Mouse (Mus musculus) cerebellum, postnatal 14 days (tissue): ENCODE data around the gene Entpd2.
A peak's percentile ranks its signal among the peaks of the same experiment; 100 is the strongest.
"Not testable (repeated sequence)": the region's sequence is repeated elsewhere in the genome, so short reads cannot be mapped to it uniquely, and the experiment has no call there.

Experiments used
- DNase-seq, 2 experiments: peaks; one replicate each; pipeline ENCODE4 v3.0.0; 2021; ENCODE audit warnings: mixed read lengths in 2 of 2

Gene Entpd2

GRCm38 (mm10) chr2:25394281-25395221 is 1.1 kb upstream of the Entpd2 start:
- peak; percentile 62 to 67 for DNase-seq

- peak; percentile 87 to 88 for DNase-seq
Measured at GRCm38 (mm10) chr2:25396597-25396983, 916 bp downstream of the Entpd2 start.

GRCm38 (mm10) chr2:25397010-25397409 is 1.3 kb downstream of the Entpd2 start:
- peak; percentile 46 to 53 for DNase-seq

- no peak for DNase-seq
Measured at GRCm38 (mm10) chr2:25398065-25398464, 2.4 kb downstream of the Entpd2 start.

- DNase-seq, result no peak
Measured at GRCm38 (mm10) chr2:25399051-25399450, 3.4 kb downstream of the Entpd2 start, which contains the start of gene Npdc1. Npdc1 (plus strand) TSS chr2:25399351.

GRCm38 (mm10) chr2:25400291-25400690 is 4.6 kb downstream of the Entpd2 start:
- DNase-seq, result no peak

- peak; percentile 77 to 80 for DNase-seq
Measured at GRCm38 (mm10) chr2:25400764-25401163, 5.1 kb downstream of the Entpd2 start.

GRCm38 (mm10) chr2:25402377-25402971 is 6.8 kb downstream of the Entpd2 start:
- peak; percentile 87 to 96 for DNase-seq

GRCm38 (mm10) chr2:25402972-25403601 is 7.4 kb downstream of the Entpd2 start:
- peak; percentile 91 to 94 for DNase-seq

- no peak for DNase-seq
Measured at GRCm38 (mm10) chr2:25403994-25404393, 8.3 kb downstream of the Entpd2 start.

- no peak for DNase-seq
Measured at GRCm38 (mm10) chr2:25408908-25409307, 13.2 kb downstream of the Entpd2 start.

- DNase-seq, result not testable (repeated sequence)
Measured at GRCm38 (mm10) chr2:25413436-25413835, 17.8 kb downstream of the Entpd2 start.

GRCm38 (mm10) chr2:25417426-25417825 is 21.8 kb downstream of the Entpd2 start:
- peak; percentile 34 to 52 for DNase-seq

- peak; percentile 80 to 82 for DNase-seq
Measured at GRCm38 (mm10) chr2:25421896-25422295, 26.2 kb downstream of the Entpd2 start.

GRCm38 (mm10) chr2:25422587-25423410 is 27.1 kb downstream of the Entpd2 start, which contains the start of gene Fut7:
Fut7 (plus strand) TSS chr2:25423267.
- DNase-seq, result no peak

GRCm38 (mm10) chr2:25423626-25424025 is 28.0 kb downstream of the Entpd2 start:
- DNase-seq, result peak; percentile 57 to 65

GRCm38 (mm10) chr2:25425481-25425880 is 29.8 kb downstream of the Entpd2 start:
- DNase-seq, result peak; percentile 65 to 75

- peak; percentile 88 to 91 for DNase-seq
Measured at GRCm38 (mm10) chr2:25426721-25427191, 31.1 kb downstream of the Entpd2 start.

- DNase-seq, result no peak
Measured at GRCm38 (mm10) chr2:25427256-25427655, 31.6 kb downstream of the Entpd2 start.

- DNase-seq, result peak; percentile 97 to 99
Measured at GRCm38 (mm10) chr2:25428442-25429236, 33.0 kb downstream of the Entpd2 start, which contains the start of gene Abca2. Abca2 (plus strand) TSS chr2:25428703.
